Mouse (Mus musculus): Measurements from ENCODE around the gene Sik2. TPM values are rescaled to one million over a fixed set of nuclear protein-coding genes. Genes with fewer than 3 reads are reported as not detected.

Gene Sik2
- polyA plus RNA-seq, 1 experiment from 2014 or later, result 18.2 TPM

Other genes with a start within 250 kb of the Sik2 start
- gene Fdxacb1, start 240.8 kb downstream of the Sik2 start, polyA plus RNA-seq (2016; fragmentation: Nextera tagmentation; extraction: Ambion mirVana), result 8.0 and 10.3 TPM in 2 replicates
- 38.6 TPM in 2 replicates for gene Alg9, start 234.1 kb downstream of the Sik2 start, polyA plus RNA-seq (2016; fragmentation: Nextera tagmentation; extraction: Ambion mirVana)
- 19.9 and 20.7 TPM in 2 replicates for gene 1110032A03Rik, start 233.6 kb downstream of the Sik2 start, polyA plus RNA-seq (2016; fragmentation: Nextera tagmentation; extraction: Ambion mirVana)
- 61.1 and 62.1 TPM in 2 replicates for gene Ppp2r1b, start 163.8 kb downstream of the Sik2 start, polyA plus RNA-seq (2016; fragmentation: Nextera tagmentation; extraction: Ambion mirVana)
- not detected in 2 replicates for gene Btg4, start 51.8 kb upstream of the Sik2 start, polyA plus RNA-seq (2016; fragmentation: Nextera tagmentation; extraction: Ambion mirVana)
- gene Layn, start 68.0 kb upstream of the Sik2 start, polyA plus RNA-seq (2016; fragmentation: Nextera tagmentation; extraction: Ambion mirVana), result 9.9 and 11.9 TPM in 2 replicates
- not detected in 2 replicates for gene 4833427G06Rik, start 93.0 kb upstream of the Sik2 start, polyA plus RNA-seq (2016; fragmentation: Nextera tagmentation; extraction: Ambion mirVana)
- not detected in 2 replicates for gene Gm32742, start 156.4 kb upstream of the Sik2 start, polyA plus RNA-seq (2016; fragmentation: Nextera tagmentation; extraction: Ambion mirVana)
- not detected in 2 replicates for gene Pou2af1, start 204.6 kb upstream of the Sik2 start, polyA plus RNA-seq (2016; fragmentation: Nextera tagmentation; extraction: Ambion mirVana)